Mouse (Mus musculus): ENCODE measurements around the gene Tpst2.

DNA sequence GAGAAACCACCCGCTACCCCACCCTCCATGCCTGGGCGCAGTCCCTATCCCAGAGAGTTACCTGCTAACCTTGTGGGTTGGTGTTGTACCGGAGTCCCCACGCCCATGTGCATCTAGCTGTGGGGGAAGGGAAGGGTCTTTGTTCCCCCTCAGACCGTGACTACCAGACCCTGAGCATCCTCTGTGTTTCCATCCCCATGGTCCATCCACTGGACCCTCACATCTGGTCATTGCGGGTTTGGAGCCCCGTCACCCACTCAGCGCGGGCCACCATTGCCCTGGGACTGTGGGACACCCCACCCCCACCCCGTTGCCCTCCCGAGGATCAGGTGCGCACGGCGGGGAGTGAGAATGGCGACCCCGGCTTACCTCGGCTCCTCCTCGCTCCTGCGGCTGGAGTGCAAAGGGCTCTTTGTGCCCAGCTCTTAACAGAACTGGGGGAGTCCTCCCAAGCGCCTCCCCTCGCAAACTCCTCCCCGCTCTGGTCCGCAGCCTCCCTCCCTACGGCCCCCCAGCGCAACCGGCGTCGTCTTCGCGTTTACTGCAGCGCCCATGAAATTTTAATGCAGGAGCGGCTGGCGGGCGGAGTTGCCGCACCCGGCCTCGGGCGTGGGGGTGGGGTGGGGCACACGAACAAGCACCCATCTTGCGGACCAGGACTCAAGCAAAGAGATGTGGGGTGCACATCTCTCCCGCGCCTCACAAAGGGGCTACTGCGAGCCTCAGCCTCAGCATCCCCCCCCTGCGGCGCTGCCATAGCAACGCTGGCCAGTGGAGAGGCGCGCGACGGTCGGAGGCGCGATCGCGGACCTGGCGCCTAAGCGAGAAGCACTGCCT lies 48.0 kb upstream of the Tpst2 start:
- TF ChIP-seq CTCF (IDR thresholded peaks at IDR 0.05; ENCODE audit: low read depth, low read length): no peak
- TF ChIP-seq GATA2 (IDR thresholded peaks at IDR 0.05; ENCODE audit: borderline replicate concordance, low read depth, low read length): no peak
- no peak for TF ChIP-seq GATA1 (IDR thresholded peaks at IDR 0.05; ENCODE audit: borderline replicate concordance, low read length)
- TF ChIP-seq POLR2AphosphoS5 (IDR thresholded peaks at IDR 0.05; ENCODE audit: insufficient replicate concordance, low read depth, low read length): no peak
- TF ChIP-seq TAL1 (conservative IDR thresholded peaks at IDR 0.05; ENCODE audit: low read depth, low read length): no peak

Measured in G1E (cell line).